Mouse (Mus musculus) CD8-positive naive resting alpha-beta T cell, adult 2 months (primary cell): ENCODE data around the gene Cdr1.

Experiments
- DNase-seq, 2 experiments: peaks; one replicate each; pipeline ENCODE4 v3.0.0; 2022; ENCODE audit warnings: low read depth in 2 of 2, low spot score in 2 of 2

Gene Cdr1

DNA sequence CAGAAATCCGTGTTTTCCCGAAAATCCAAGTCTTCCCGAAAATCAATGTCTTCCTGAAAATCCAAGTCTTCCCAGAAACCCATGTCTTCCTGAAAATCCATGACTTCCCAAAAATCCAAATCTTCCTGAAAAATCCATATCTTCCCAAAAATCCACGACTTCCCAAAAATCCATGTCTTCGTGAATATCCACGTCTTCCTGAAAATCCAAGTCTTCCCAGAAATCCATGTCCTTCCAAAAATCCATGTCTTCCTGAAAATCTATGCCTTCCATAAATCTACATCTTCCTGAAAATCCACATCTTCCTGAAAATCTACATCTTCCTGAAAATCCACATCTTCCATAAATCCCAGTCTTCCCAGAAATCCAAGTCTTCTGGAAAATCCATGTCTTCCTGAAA is at the start of gene Cdr1:
TSS of gene Cdr1 (minus strand) at position 101 of the 400 bp plus-strand sequence.
- no peak for DNase-seq

DNA sequence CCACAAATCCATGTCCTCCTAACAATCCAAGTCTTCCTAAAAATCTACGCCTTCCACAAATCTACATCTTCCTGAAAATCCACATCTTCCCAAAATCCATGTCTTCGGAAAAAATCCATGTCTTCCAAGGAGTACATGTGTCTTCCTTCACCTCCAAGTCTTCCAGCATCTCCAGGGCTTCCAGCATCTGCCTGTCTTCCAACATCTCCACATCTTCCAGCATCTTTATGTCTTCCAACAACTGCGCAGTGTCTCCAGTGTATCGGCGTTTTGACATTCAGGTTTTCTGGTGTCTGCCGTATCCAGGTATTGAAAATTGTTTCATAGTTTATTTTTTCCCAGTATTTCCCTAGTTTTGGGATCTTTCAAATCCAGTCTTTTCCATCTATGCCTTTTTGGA is 511 bp upstream of the Cdr1 start:
- peak in 1 of 2 experiments; percentile 3 for DNase-seq

DNA sequence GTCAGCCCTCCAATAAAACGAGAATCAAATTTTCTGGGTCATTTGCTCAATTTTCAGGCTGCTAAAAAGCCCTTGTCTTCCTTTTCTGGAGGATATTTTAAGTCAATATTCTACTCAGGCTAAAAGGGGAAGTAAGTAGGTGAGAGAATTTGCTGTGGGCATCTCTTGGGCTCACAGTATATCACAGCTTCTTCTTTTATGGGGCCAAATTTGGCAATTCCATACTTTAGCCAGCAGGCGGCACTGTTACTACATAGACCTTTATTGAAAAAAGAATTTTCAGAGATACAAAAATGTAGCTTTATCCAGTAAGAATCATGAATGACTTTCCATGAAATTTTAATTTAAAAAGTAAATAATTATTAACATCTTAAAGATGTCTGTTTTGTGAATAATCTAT is 18.8 kb downstream of the Cdr1 start:
- DNase-seq: no peak

DNA sequence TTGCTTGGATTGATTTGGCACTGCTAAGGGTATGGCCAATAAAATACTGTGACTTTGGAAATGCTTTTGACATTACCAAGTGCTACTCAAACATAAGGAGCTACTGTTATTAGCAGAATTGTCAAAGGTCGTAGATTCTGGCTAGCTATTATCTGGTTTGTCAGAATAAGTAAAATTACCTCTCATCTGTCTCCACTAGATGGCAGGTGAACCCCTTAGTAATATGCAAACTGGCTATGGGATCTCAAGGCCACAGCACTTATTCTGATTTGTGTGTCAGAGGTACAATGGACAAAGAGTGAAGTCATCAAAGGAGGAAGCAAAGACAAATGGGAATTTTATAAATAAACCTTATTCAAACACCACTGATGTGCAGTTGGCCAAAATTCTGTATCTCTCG is 24.1 kb downstream of the Cdr1 start:
- no peak for DNase-seq

DNA sequence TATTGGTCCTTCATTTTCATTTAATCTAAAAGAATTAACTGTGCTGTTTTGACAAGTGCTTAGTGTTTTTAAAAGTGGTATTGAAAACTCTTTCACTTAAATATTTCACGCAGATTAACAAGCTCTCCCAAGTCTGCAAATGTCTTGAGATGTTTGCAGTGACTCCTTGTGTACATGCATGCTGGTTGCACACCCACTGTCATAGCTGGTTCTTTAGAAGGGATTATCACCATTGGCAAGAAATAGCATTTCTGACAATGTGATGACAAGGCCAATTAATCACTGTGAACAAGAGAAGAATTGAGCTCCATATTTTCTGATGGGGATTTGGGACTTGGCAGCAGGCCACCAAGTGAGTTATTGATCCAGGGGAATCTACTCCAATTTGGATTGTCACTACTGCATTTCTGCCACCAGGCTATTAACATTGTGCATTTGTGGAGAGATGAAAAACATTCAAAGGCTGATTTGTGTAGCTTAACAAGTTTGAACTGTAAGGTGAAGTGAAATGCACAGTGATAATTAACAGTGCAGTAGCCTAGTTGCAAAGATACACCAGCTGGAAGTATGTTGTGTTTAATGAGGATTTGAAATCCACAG is 30.6 kb downstream of the Cdr1 start:
- DNase-seq: no peak

DNA sequence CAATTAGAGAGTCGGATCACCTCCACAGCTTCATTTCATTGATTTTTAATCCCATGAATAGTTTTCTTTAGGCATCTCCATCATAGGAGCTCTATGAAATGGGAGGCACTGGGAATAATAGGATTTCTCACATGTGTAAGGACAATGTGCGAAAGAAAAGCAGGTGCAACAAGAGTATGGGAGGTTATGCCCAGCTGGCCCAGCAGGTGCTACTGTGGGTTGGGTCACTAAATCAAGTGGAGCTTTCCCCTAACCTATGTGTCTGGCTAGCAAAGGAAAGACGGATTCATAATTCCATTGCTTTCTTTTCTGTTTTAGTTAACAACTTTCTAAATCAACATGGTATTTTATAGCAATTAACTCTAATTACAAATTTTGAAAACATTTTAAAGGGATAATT is 31.1 kb downstream of the Cdr1 start:
- no peak for DNase-seq

DNA sequence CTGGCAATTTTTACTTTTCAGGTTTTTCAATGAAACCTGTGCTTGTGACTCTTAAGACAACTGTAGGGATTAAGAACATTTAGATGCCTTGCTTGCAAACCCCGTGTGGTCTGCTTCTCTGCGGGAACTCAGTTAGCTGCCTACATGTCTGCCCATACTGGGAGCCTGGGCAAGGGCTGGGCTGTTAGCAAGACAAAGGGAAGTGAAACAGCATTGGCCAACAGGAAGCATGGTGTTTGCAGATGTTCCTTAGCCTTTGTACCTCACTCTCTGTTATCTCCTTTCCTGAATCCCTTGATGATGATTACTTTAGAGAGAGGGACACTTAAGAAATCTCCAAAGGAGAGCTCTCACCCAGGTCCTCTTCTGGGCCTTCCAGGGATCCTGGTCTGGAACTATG is 38.8 kb downstream of the Cdr1 start:
- no peak for DNase-seq

DNA sequence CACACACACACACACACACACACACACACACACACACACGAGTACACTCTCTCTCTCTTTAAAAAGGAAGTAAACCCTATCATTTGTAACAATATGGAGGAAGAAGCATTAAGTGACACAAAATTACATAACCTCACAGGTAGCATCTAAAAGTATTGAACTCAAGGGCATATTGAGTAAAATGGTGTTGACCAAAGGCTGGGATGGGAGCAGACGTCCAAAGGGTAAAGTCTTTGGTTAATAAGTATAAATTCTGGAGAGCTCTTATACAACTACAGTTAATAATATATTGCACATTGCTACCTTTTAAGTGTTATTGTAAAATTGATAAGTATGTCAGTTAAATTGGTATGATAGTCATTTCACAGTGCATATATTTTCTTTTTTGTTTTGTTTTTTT is 39.9 kb downstream of the Cdr1 start:
- no peak for DNase-seq

DNA sequence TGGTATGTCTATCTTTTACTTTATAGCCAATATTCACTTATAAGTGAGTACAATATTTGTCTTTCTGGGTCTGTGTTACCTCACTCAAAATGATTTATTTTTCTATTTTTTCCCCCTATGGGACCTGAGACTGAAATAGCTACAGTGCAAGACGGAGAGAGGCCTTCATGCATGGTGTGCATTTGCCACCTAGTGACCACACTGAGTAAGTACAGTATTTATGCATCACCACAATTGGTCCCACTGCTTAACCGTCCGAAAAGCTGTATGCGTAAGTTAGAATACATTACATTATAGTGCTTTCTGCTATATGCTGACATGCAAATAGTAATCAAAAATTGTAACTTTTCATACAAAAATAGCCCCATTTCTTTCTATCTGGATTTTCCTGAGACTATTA is 50.8 kb downstream of the Cdr1 start:
- DNase-seq: no peak
